Mouse (Mus musculus): ENCODE measurements around the gene Bcar1.

DNA sequence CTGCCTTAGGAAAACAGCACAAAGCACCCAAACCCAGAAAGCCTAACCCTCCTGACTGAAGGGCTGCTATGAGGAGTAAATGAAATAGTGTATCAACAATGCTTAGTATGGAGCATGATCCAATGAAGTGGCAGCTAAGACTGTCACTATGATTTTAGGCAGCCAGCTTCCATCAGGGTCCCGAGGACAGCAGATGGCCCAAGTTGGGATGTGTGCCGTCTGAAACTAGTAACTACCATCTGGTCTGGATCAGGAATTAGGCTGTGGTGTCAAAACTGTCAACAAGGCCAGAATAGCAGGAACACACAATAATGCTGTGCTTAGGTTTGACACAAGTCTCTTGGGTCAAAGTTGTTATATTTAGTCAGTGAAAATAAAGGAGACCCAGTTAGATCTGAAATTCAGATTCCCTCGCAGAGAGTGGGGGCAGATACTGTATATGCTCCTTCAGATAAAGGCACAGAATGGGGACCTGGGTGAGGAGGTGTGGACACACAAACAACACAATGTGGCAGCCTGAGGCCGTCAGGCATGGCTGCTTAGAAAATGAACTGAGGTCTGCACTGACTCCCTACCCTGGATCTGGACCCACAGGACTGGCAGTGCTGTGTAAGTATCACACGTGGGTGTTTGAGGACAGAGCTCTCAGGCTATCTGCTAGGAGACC lies 27.5 kb upstream of the Bcar1 start:
- TF ChIP-seq GATA1 (IDR thresholded peaks at IDR 0.05; ENCODE audit: low read length), result no peak
- TF ChIP-seq TAL1 (IDR thresholded peaks at IDR 0.05; ENCODE audit: low read length), result no peak

Data from erythroblast, embryonic 14.5 days (primary cell).